Mouse (Mus musculus) embryonic fibroblast, embryonic 13.5 days (primary cell): Measurements from ENCODE around the gene Vmn1r85.

Experiments used
- CTCF ChIP-seq: IDR thresholded peaks from 2 replicates; pipeline ENCODE4 v1.5.1; 2011; ENCODE audit warnings: mild to moderate bottlenecking, control low read depth, low read length, moderate library complexity, borderline replicate concordance; ENCODE audit not compliant: insufficient read depth
- POLR2A ChIP-seq: IDR thresholded peaks from 2 replicates; pipeline ENCODE4 v1.6.1; 2011; ENCODE audit warnings: low read depth, mild to moderate bottlenecking, control low read depth, low read length, moderate library complexity

DNA sequence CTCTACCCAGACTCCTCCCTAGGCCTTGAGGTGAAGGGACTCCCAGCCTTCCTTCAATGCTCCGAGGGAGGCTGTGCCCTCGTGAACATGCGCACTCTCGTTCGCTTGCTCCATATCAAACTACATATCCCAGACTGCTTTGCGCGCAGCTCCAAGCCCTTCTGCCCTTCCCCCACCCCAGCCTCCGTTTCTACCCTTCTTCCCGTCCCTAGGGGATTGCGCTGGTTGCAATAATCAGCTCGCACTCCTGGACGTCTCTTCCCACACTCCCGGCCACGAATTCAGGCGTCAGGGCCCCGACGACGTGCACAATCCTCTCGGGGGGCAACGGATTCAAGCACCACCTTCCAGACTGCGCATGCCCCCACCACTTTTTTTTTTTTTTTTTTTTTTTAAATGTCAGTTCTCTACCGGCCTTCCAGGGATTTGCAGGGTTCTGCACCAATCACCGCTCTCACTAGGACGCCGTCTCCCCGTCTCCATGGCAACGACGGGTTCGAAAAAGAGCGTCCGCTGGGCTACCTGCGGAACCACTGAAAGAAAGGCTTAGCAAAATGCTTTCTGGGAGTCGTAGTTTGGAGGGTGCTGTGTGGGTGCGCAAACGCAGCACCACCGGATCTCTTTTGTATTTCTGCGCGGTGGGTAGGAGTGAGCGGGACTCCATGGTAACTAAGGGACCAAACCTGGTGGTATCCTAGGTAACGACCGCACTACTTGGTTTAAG, 40.5 kb downstream of the Vmn1r85 start, which contains the start of gene Mzf1:
- peak; percentile 84 for TF ChIP-seq POLR2A
- TF ChIP-seq CTCF, result no peak
